In the genomic region with DNA sequence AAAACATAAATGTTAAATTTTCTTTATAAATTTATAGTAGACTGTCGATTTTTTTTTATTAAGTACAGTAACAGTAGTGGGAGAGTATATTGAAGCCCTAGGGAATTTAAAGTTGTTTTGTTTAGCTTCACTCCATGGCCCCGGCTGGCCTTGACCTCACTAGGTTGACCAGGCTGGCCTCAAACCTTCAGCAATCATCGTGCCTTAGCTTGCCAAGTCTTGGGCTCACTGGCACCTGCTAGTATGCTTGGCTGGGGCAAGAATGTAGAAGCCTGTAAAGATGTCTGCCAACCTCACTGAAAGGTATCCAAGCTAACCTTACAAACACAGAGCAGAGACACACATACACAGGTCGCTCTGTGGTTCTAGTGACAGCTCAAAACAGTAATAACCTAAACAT, we compare ENCODE assay signal across 15 mouse cellular contexts. TPM values are rescaled to one million over a fixed set of nuclear protein-coding genes. Genes with fewer than 3 reads are reported as not detected.
DNase-seq lines count a peak whose midpoint lies in the region.
"Had no signal": no experiment of that assay in that cellular context is flagged by ENCODE, and none has a peak within 500 bp of the region (broad histone marks: within the 10 kb centered on the region; RNA-seq: fewer than 3 reads in every experiment).

No protein-coding gene starts in this region.

- DNase-seq in cerebellum, adult 9-11 months: peak; percentile 14
- no peak for DNase-seq in cerebellum, postnatal 4 days (ENCODE audit: low spot score in 2 of 2)
- DNase-seq in kidney, adult 11 months: peak; percentile 7
- no peak for DNase-seq in kidney, adult 9 months
- peak; percentile 70 for DNase-seq in adrenal gland, adult 2 months
- DNase-seq in brain, adult 2 months (ENCODE audit: low read depth, low spot score): peak; percentile 21
- no peak for DNase-seq in lung, adult 18-20 months
- no peak for DNase-seq in frontal cortex, postnatal 10 days (ENCODE audit: low spot score in 2 of 2)
- DNase-seq: lung, postnatal 10 days; right cerebral cortex, postnatal 4 days had no signal

RNA-seq across cellular contexts. Expression of a gene that starts 33.0 kb away (rescaled TPM):
- not detected for total RNA-seq in adrenal gland, adult 2 months (2021)
- polyA plus RNA-seq in adrenal gland, adult 2 months (2012; rRNA removed): 0.07 and 0.16 TPM in 2 replicates
- total RNA-seq: common myeloid progenitor, adult 5-6 weeks; heart, postnatal 25 days; megakaryocyte, adult 5-6 weeks; neutrophil, adult 5-6 weeks had no signal
- polyA plus RNA-seq: erythroblast, embryonic 14.5 days had no signal

RNA-seq across cellular contexts. Expression of a gene that starts 55.6 kb away (rescaled TPM):
- total RNA-seq in adrenal gland, adult 2 months (2021): 100 to 1,000 TPM; 176 to 197 TPM
- 29.7 and 61.1 TPM in 2 replicates for polyA plus RNA-seq in adrenal gland, adult 2 months (2012; rRNA removed)

Comparison
In these comparisons a context has a peak if more than half of its experiments do, and no peak if none do; other contexts are left out.
1. DNase-seq: peak in cerebellum, adult 9-11 months (single experiment), kidney, adult 11 months (single experiment), adrenal gland, adult 2 months (single experiment) and brain, adult 2 months (single experiment); none in cerebellum, postnatal 4 days (0 of 2), kidney, adult 9 months (single experiment), lung, adult 18-20 months (0 of 2) and frontal cortex, postnatal 10 days (0 of 2).